Comparison of ENCODE assay signal across 31 mouse cellular contexts in the genomic region with DNA sequence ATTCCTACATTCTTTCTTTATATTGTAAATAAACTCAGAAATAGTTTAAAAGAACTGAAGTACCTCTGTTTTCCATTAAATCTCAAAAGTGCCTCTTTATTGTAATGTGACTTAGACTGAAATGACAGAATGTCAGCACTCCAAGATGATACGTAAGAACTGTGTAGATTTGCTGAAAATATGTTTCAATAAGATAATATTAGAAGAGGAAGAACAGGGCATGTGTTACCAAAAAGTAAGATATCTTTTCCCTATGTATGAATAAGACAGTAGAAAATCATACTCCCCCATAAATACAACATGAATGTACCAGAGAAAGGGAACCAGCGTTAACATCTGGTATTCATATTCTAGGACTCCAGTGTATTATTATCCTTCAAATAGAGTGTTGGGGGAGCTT.
"Had no signal": no experiment of that assay in that cellular context is flagged by ENCODE, and none has a peak within 500 bp of the region (broad histone marks: within the 10 kb centered on the region; RNA-seq: fewer than 3 reads in every experiment).

No protein-coding gene starts in this region.

- H3K27ac ChIP-seq: limb, embryonic 12.5 days; limb, embryonic 13.5 days; limb, embryonic 15.5 days; liver, embryonic 12.5 days; liver, embryonic 13.5 days; liver, embryonic 14.5 days; liver, embryonic 15.5 days; lung, embryonic 15.5 days; macrophage; midbrain, embryonic 10.5 days; midbrain, embryonic 12.5 days; midbrain, embryonic 13.5 days; midbrain, embryonic 15.5 days; neural tube, embryonic 12.5 days had no signal

- H3K36me3 ChIP-seq: limb, embryonic 12.5 days; limb, embryonic 13.5 days; limb, embryonic 15.5 days; liver, embryonic 12.5 days; liver, embryonic 13.5 days; liver, embryonic 15.5 days; lung, embryonic 15.5 days; midbrain, embryonic 10.5 days; midbrain, embryonic 12.5 days; midbrain, embryonic 13.5 days; midbrain, embryonic 15.5 days; neural tube, embryonic 12.5 days had no signal

- H3K9ac ChIP-seq: limb, embryonic 12.5 days; limb, embryonic 13.5 days; limb, embryonic 15.5 days; liver, embryonic 12.5 days; liver, embryonic 13.5 days; liver, embryonic 14.5 days; liver, embryonic 15.5 days; liver, postnatal 0 days; lung, embryonic 14.5 days; lung, embryonic 15.5 days; midbrain, embryonic 12.5 days; midbrain, embryonic 13.5 days; midbrain, embryonic 15.5 days; neural tube, embryonic 12.5 days had no signal

- H3K27me3 ChIP-seq: limb, embryonic 12.5 days; limb, embryonic 13.5 days; limb, embryonic 15.5 days; liver, embryonic 12.5 days; liver, embryonic 13.5 days; liver, embryonic 15.5 days; lung, embryonic 15.5 days; megakaryocyte, embryonic 14.5 days; midbrain, embryonic 12.5 days; midbrain, embryonic 13.5 days; midbrain, embryonic 15.5 days; neural tube, embryonic 12.5 days had no signal

- ATAC-seq: liver, embryonic 12.5 days; liver, postnatal 0 days; lung, postnatal 0 days; midbrain, embryonic 13.5 days; midbrain, embryonic 15.5 days; midbrain, embryonic 16.5 days had no signal

- H3K4me3 ChIP-seq: limb, embryonic 12.5 days; limb, embryonic 13.5 days; limb, embryonic 15.5 days; liver, embryonic 12.5 days; liver, embryonic 13.5 days; liver, embryonic 15.5 days; lung, embryonic 15.5 days; megakaryocyte, embryonic 14.5 days; midbrain, embryonic 10.5 days; midbrain, embryonic 12.5 days; midbrain, embryonic 13.5 days; midbrain, embryonic 15.5 days; myocyte; neural tube, embryonic 12.5 days had no signal

- H3K4me1 ChIP-seq: liver, embryonic 12.5 days; liver, embryonic 13.5 days; liver, embryonic 15.5 days; lung, embryonic 15.5 days; megakaryocyte, embryonic 14.5 days; midbrain, embryonic 10.5 days; midbrain, embryonic 12.5 days; midbrain, embryonic 13.5 days; midbrain, embryonic 15.5 days; neural tube, embryonic 12.5 days had no signal

- DNase-seq: left cerebral cortex, postnatal 4 days; liver; liver, embryonic 13.5 days; liver, postnatal 0 days; lung, adult 18-20 months; lung, adult 2 months; lung, embryonic 14.5 days; lung, postnatal 10 days; lung, postnatal 14 days; lung, postnatal 36 days; lung, postnatal 4 days; midbrain, embryonic 14.5 days had no signal

- H3K9me3 ChIP-seq: limb, embryonic 12.5 days; limb, embryonic 13.5 days; limb, embryonic 15.5 days; liver, embryonic 12.5 days; liver, embryonic 13.5 days; liver, embryonic 15.5 days; lung, embryonic 15.5 days; midbrain, embryonic 10.5 days; midbrain, embryonic 12.5 days; midbrain, embryonic 13.5 days; midbrain, embryonic 15.5 days; neural tube, embryonic 12.5 days had no signal

- H3K4me2 ChIP-seq: limb, embryonic 12.5 days; limb, embryonic 13.5 days; limb, embryonic 15.5 days; liver, embryonic 11.5 days; liver, embryonic 12.5 days; liver, embryonic 13.5 days; liver, embryonic 15.5 days; lung, embryonic 14.5 days; lung, embryonic 15.5 days; midbrain, embryonic 11.5 days; midbrain, embryonic 12.5 days; midbrain, embryonic 13.5 days; midbrain, embryonic 15.5 days; neural tube, embryonic 12.5 days had no signal
